Mouse (Mus musculus): ENCODE results near the gene Olfr1023. TPM values are rescaled to one million over a fixed set of nuclear protein-coding genes. Genes with fewer than 3 reads are reported as not detected.

The Olfr1023 gene
- not detected for polyA plus RNA-seq (2014; fragmentation: Illumina TruSeq; extraction: RNeasy Lipid Tissue Mini Kit (QIAGEN cat#74804); ENCODE audit: low read depth, low replicate concordance)

GRCm38 (mm10) chr2:85885340-85885739, at the start of gene Olfr1023:
TSS of gene Olfr1023 (plus strand) at chr2:85885640.

GRCm38 (mm10) chr2:85845383-85845782, 40.1 kb upstream of the Olfr1023 start, which contains the start of gene Olfr1019:
TSS of gene Olfr1019 (minus strand) at chr2:85845483.

GRCm38 (mm10) chr2:85846730-85847129, 38.7 kb upstream of the Olfr1023 start, which contains the start of gene Olfr1020:
TSS of gene Olfr1020 (plus strand) at chr2:85847030.

GRCm38 (mm10) chr2:85868294-85868693, 17.1 kb upstream of the Olfr1023 start, which contains the start of gene Olfr1022:
TSS of gene Olfr1022 (plus strand) at chr2:85868594.

GRCm38 (mm10) chr2:85904952-85905351, 19.5 kb downstream of the Olfr1023 start, which contains the start of gene Olfr1024:
TSS of gene Olfr1024 (minus strand) at chr2:85905052.

GRCm38 (mm10) chr2:85914893-85915292, 29.5 kb downstream of the Olfr1023 start, which contains the start of gene Olfr1025-ps1:
TSS of gene Olfr1025-ps1 (plus strand) at chr2:85915193.

GRCm38 (mm10) chr2:85921258-85921657, 35.8 kb downstream of the Olfr1023 start, which contains the start of gene Olfr1026:
TSS of gene Olfr1026 (plus strand) at chr2:85921558.

Other genes with a start within 250 kb of the Olfr1023 start
- gene Olfr1002, start 234.9 kb upstream of the Olfr1023 start, polyA plus RNA-seq (2014; fragmentation: Illumina TruSeq; extraction: RNeasy Lipid Tissue Mini Kit (QIAGEN cat#74804); ENCODE audit: low read depth, low replicate concordance), result not detected
- not detected for gene Olfr154, start 221.2 kb upstream of the Olfr1023 start, polyA plus RNA-seq (2014; fragmentation: Illumina TruSeq; extraction: RNeasy Lipid Tissue Mini Kit (QIAGEN cat#74804); ENCODE audit: low read depth, low replicate concordance)
- gene Olfr1006, start 206.9 kb upstream of the Olfr1023 start, polyA plus RNA-seq (2014; fragmentation: Illumina TruSeq; extraction: RNeasy Lipid Tissue Mini Kit (QIAGEN cat#74804); ENCODE audit: low read depth, low replicate concordance), result not detected
- not detected for gene Olfr1008, start 196.2 kb upstream of the Olfr1023 start, polyA plus RNA-seq (2014; fragmentation: Illumina TruSeq; extraction: RNeasy Lipid Tissue Mini Kit (QIAGEN cat#74804); ENCODE audit: low read depth, low replicate concordance)
- gene Olfr1009, start 170.2 kb upstream of the Olfr1023 start, polyA plus RNA-seq (2014; fragmentation: Illumina TruSeq; extraction: RNeasy Lipid Tissue Mini Kit (QIAGEN cat#74804); ENCODE audit: low read depth, low replicate concordance), result not detected
- not detected for gene Olfr1012, start 122.9 kb upstream of the Olfr1023 start, polyA plus RNA-seq (2014; fragmentation: Illumina TruSeq; extraction: RNeasy Lipid Tissue Mini Kit (QIAGEN cat#74804); ENCODE audit: low read depth, low replicate concordance)
- gene Olfr1013, start 118.5 kb upstream of the Olfr1023 start, polyA plus RNA-seq (2014; fragmentation: Illumina TruSeq; extraction: RNeasy Lipid Tissue Mini Kit (QIAGEN cat#74804); ENCODE audit: low read depth, low replicate concordance), result not detected
- not detected for gene Olfr1014, start 112.9 kb upstream of the Olfr1023 start, polyA plus RNA-seq (2014; fragmentation: Illumina TruSeq; extraction: RNeasy Lipid Tissue Mini Kit (QIAGEN cat#74804); ENCODE audit: low read depth, low replicate concordance)
- not detected for gene Olfr1015, start 103.6 kb upstream of the Olfr1023 start, polyA plus RNA-seq (2014; fragmentation: Illumina TruSeq; extraction: RNeasy Lipid Tissue Mini Kit (QIAGEN cat#74804); ENCODE audit: low read depth, low replicate concordance)
- not detected for gene Olfr1016, start 83.1 kb upstream of the Olfr1023 start, polyA plus RNA-seq (2014; fragmentation: Illumina TruSeq; extraction: RNeasy Lipid Tissue Mini Kit (QIAGEN cat#74804); ENCODE audit: low read depth, low replicate concordance)
- gene Olfr1018, start 67.2 kb upstream of the Olfr1023 start, polyA plus RNA-seq (2014; fragmentation: Illumina TruSeq; extraction: RNeasy Lipid Tissue Mini Kit (QIAGEN cat#74804); ENCODE audit: low read depth, low replicate concordance), result not detected
- not detected for gene Olfr1019, start 40.2 kb upstream of the Olfr1023 start, polyA plus RNA-seq (2014; fragmentation: Illumina TruSeq; extraction: RNeasy Lipid Tissue Mini Kit (QIAGEN cat#74804); ENCODE audit: low read depth, low replicate concordance)
- not detected for gene Olfr1020, start 38.6 kb upstream of the Olfr1023 start, polyA plus RNA-seq (2014; fragmentation: Illumina TruSeq; extraction: RNeasy Lipid Tissue Mini Kit (QIAGEN cat#74804); ENCODE audit: low read depth, low replicate concordance)
- not detected for gene Olfr1022, start 17.0 kb upstream of the Olfr1023 start, polyA plus RNA-seq (2014; fragmentation: Illumina TruSeq; extraction: RNeasy Lipid Tissue Mini Kit (QIAGEN cat#74804); ENCODE audit: low read depth, low replicate concordance)
- gene Olfr1024, start 19.4 kb downstream of the Olfr1023 start, polyA plus RNA-seq (2014; fragmentation: Illumina TruSeq; extraction: RNeasy Lipid Tissue Mini Kit (QIAGEN cat#74804); ENCODE audit: low read depth, low replicate concordance), result not detected
- gene Olfr1025-ps1, start 29.6 kb downstream of the Olfr1023 start, polyA plus RNA-seq (2014; fragmentation: Illumina TruSeq; extraction: RNeasy Lipid Tissue Mini Kit (QIAGEN cat#74804); ENCODE audit: low read depth, low replicate concordance), result not detected
- not detected for gene Olfr1026, start 35.9 kb downstream of the Olfr1023 start, polyA plus RNA-seq (2014; fragmentation: Illumina TruSeq; extraction: RNeasy Lipid Tissue Mini Kit (QIAGEN cat#74804); ENCODE audit: low read depth, low replicate concordance)
- not detected for gene Olfr1028, start 64.8 kb downstream of the Olfr1023 start, polyA plus RNA-seq (2014; fragmentation: Illumina TruSeq; extraction: RNeasy Lipid Tissue Mini Kit (QIAGEN cat#74804); ENCODE audit: low read depth, low replicate concordance)
- not detected for gene Olfr1029, start 88.3 kb downstream of the Olfr1023 start, polyA plus RNA-seq (2014; fragmentation: Illumina TruSeq; extraction: RNeasy Lipid Tissue Mini Kit (QIAGEN cat#74804); ENCODE audit: low read depth, low replicate concordance)
- not detected for gene Olfr1030, start 93.6 kb downstream of the Olfr1023 start, polyA plus RNA-seq (2014; fragmentation: Illumina TruSeq; extraction: RNeasy Lipid Tissue Mini Kit (QIAGEN cat#74804); ENCODE audit: low read depth, low replicate concordance)
- gene Olfr1031, start 104.7 kb downstream of the Olfr1023 start, polyA plus RNA-seq (2014; fragmentation: Illumina TruSeq; extraction: RNeasy Lipid Tissue Mini Kit (QIAGEN cat#74804); ENCODE audit: low read depth, low replicate concordance), result not detected
- not detected for gene Olfr1032, start 119.9 kb downstream of the Olfr1023 start, polyA plus RNA-seq (2014; fragmentation: Illumina TruSeq; extraction: RNeasy Lipid Tissue Mini Kit (QIAGEN cat#74804); ENCODE audit: low read depth, low replicate concordance)
- gene Olfr1033, start 135.0 kb downstream of the Olfr1023 start, polyA plus RNA-seq (2014; fragmentation: Illumina TruSeq; extraction: RNeasy Lipid Tissue Mini Kit (QIAGEN cat#74804); ENCODE audit: low read depth, low replicate concordance), result 8.5 TPM
- 0.53 TPM for gene Olfr1034, start 160.2 kb downstream of the Olfr1023 start, polyA plus RNA-seq (2014; fragmentation: Illumina TruSeq; extraction: RNeasy Lipid Tissue Mini Kit (QIAGEN cat#74804); ENCODE audit: low read depth, low replicate concordance)
- not detected for gene Olfr1036, start 188.4 kb downstream of the Olfr1023 start, polyA plus RNA-seq (2014; fragmentation: Illumina TruSeq; extraction: RNeasy Lipid Tissue Mini Kit (QIAGEN cat#74804); ENCODE audit: low read depth, low replicate concordance)
- gene Olfr1037, start 201.7 kb downstream of the Olfr1023 start, polyA plus RNA-seq (2014; fragmentation: Illumina TruSeq; extraction: RNeasy Lipid Tissue Mini Kit (QIAGEN cat#74804); ENCODE audit: low read depth, low replicate concordance), result not detected